Mouse (Mus musculus) heart, embryonic 16.5 days (tissue): ENCODE measurements around the gene Hoxb7. TPM values are rescaled to one million over a fixed set of nuclear protein-coding genes. Genes with fewer than 3 reads are reported as not detected.

Experiments
- ATAC-seq: fragments of 200-750 bp; cut with Nextera tagmentation; replicated peaks from 2 replicates; pipeline ENCODE4 v1.8.0; 2017; ENCODE audit warnings: moderate number of reproducible peaks; ENCODE audit not compliant: insufficient read depth, low FRiP score; ENCODE audit errors: extremely low read depth
- H3K27ac ChIP-seq: fragments of 300-500 bp; sonication (generic); 2 replicates; pipeline ENCODE4 v1.5.1; 2014; ENCODE audit warnings: mild to moderate bottlenecking, low read length, control low read depth, moderate library complexity
- H3K27me3 ChIP-seq: fragments of 300-500 bp; sonication (generic); 2 replicates; pipeline ENCODE4 v1.6.1; 2014; ENCODE audit warnings: low read length, mixed read lengths; ENCODE audit not compliant: control insufficient read depth, insufficient read depth
- H3K36me3 ChIP-seq: fragments of 300-500 bp; sonication (generic); 2 replicates; pipeline ENCODE4 v1.6.1; 2014; ENCODE audit not compliant: control insufficient read depth, insufficient read depth
- H3K4me1 ChIP-seq: fragments of 300-500 bp; sonication (generic); 2 replicates; pipeline ENCODE4 v1.6.1; 2014; ENCODE audit warnings: low read length, mixed read lengths; ENCODE audit not compliant: control insufficient read depth, insufficient read depth
- H3K4me2 ChIP-seq: fragments of 300-500 bp; sonication (generic); 2 replicates; pipeline ENCODE4 v1.6.1; 2014; ENCODE audit warnings: low read depth, mild to moderate bottlenecking, control low read depth, low read length
- H3K4me3 ChIP-seq: fragments of 300-500 bp; sonication (generic); 2 replicates; pipeline ENCODE4 v1.5.1; 2014; ENCODE audit warnings: mild to moderate bottlenecking, control low read depth, low read length
- H3K9ac ChIP-seq: fragments of 300-500 bp; sonication (generic); 2 replicates; pipeline ENCODE4 v1.6.1; 2014; ENCODE audit warnings: low read length, control low read depth
- H3K9me3 ChIP-seq: fragments of 300-500 bp; sonication (generic); replicated peaks from 2 replicates; pipeline ENCODE4 v1.6.1; 2016; ENCODE audit warnings: low read length; ENCODE audit not compliant: control insufficient read depth
- WGBS: fragments of 180-500 bp; shearing (Covaris S2); extraction: QIAGEN DNeasy Blood & Tissue Kit; methylation state at CpG from one replicate; pipeline ENCODE4 v1.1.7; 2014; 5-methylcytosine and 5-hydroxymethylcytosine counted together
- polyA plus RNA-seq: library from polyadenylated mRNA; unstranded; fragments of >200 nt; fragmentation: Nextera tagmentation; extraction: Ambion mirVana; gene quantifications from 2 replicates; pipeline ENCODE4 v1.2.1, GENCODE M21; 2015

Hoxb7 gene
- polyA plus RNA-seq, 1 experiment from 2014 or later: 0.43 TPM

- Histone ChIP-seq H3K27ac (no peak overlapping the region), H3K4me1 (no peaks in the 10 kb centered on the region), H3K9ac (no peak overlapping the region), H3K36me3 (no peaks in the 10 kb centered on the region), H3K4me2 (no peak overlapping the region), H3K4me3 (no peak overlapping the region), H3K9me3 (no peaks in the 10 kb centered on the region), H3K27me3 (peaks cover 99% of the 10 kb centered on the region)
- ATAC-seq: no peak
- WGBS: 16% methylated on average over 2 of the region's 2 CpGs
Observed at GRCm38 (mm10) chr11:96257141-96257540, 29.3 kb upstream of the Hoxb7 start.

DNA sequence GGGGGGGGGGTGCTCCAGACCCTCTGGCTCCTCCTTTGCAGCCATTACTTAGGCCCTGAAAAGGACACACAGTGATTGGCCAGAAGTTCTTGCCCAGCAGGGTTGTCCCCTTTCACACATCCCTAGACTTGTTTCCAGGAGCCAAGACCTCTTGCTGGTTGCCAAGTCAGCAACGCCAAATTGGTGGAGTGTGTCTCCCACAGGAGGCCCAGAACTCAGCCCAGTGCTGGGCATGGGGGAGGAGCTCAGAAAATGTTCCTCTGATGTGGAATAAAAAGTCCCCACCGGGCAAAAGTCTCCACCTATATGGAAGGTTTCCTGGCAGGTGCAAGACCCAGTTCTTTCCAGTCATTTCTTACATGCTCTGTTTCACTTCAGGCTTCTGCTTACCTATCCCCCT lies 27.4 kb upstream of the Hoxb7 start:
- Histone ChIP-seq H3K4me2 (no peak overlapping the region), H3K9me3 (no peaks in the 10 kb centered on the region), H3K27ac (no peak overlapping the region), H3K4me3 (no peak overlapping the region), H3K9ac (no peak overlapping the region), H3K27me3 (peaks cover 99% of the 10 kb centered on the region), H3K36me3 (no peaks in the 10 kb centered on the region), H3K4me1 (no peaks in the 10 kb centered on the region)
- no peak for ATAC-seq
- 9% methylated on average over 2 of the region's 2 CpGs for WGBS

GRCm38 (mm10) chr11:96259511-96259910 lies 26.9 kb upstream of the Hoxb7 start:
- Histone ChIP-seq H3K27ac (no peak overlapping the region), H3K36me3 (no peaks in the 10 kb centered on the region), H3K4me3 (no peak overlapping the region), H3K27me3 (peaks cover 99% of the 10 kb centered on the region), H3K4me2 (no peak overlapping the region), H3K4me1 (no peaks in the 10 kb centered on the region), H3K9ac (no peak overlapping the region), H3K9me3 (no peaks in the 10 kb centered on the region)
- ATAC-seq: no peak
- 7% methylated on average over 1 of the region's 1 CpGs for WGBS

GRCm38 (mm10) chr11:96260310-96260970 lies 26.0 kb upstream of the Hoxb7 start:
- H3K9me3 ChIP-seq: no peaks in the 10 kb centered on the region
- no peak overlapping the region for H3K27ac ChIP-seq
- no peaks in the 10 kb centered on the region for H3K36me3 ChIP-seq
- H3K4me1 ChIP-seq: no peaks in the 10 kb centered on the region
- 3% methylated on average over 23 of the region's 23 CpGs for WGBS
- H3K4me3 ChIP-seq: no peak overlapping the region
- H3K27me3 ChIP-seq: peaks cover 99% of the 10 kb centered on the region
- H3K4me2 ChIP-seq: no peak overlapping the region
- ATAC-seq: no peak
- H3K9ac ChIP-seq: no peak overlapping the region

GRCm38 (mm10) chr11:96261323-96261890 lies 25.0 kb upstream of the Hoxb7 start:
- Histone ChIP-seq H3K4me1 (no peaks in the 10 kb centered on the region), H3K9ac (no peak overlapping the region), H3K27ac (no peak overlapping the region), H3K4me3 (no peak overlapping the region), H3K27me3 (peaks cover 99% of the 10 kb centered on the region), H3K9me3 (no peaks in the 10 kb centered on the region), H3K4me2 (no peak overlapping the region), H3K36me3 (no peaks in the 10 kb centered on the region)
- 3% methylated on average over 24 of the region's 24 CpGs for WGBS
- no peak for ATAC-seq

DNA sequence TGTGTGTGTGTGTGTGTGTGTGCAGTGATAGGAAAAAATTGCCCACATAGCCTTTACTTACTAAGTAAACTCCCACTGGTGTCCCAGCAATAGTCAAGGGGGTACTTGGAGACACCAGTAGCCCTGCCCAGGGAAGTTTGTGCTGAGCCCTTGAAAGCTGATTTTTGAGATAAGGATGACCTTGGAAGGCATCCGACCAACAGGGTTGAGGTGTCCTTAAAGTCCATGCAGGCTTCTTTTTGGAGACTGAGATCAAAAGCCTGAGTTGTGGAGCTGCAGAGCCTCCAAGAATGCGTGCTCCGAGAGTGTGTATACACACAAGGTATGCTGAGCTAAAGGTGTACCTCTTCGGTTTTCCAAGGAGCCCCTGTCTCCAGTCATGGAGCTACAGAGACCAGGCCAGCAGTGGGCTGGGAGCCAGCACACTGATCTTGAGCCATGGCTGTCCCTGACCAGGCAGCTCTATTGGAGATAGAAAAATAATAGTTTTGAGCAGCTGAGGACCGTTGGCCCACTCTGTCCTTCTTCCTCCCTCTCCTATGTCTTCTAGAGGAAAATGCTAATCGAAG lies 24.1 kb upstream of the Hoxb7 start:
- 5% methylated on average over 6 of the region's 6 CpGs for WGBS
- Histone ChIP-seq H3K27ac (no peak overlapping the region), H3K9me3 (no peaks in the 10 kb centered on the region)

GRCm38 (mm10) chr11:96263636-96264389 lies 22.6 kb upstream of the Hoxb7 start:
- H3K4me2 ChIP-seq: no peak overlapping the region
- no peak overlapping the region for H3K4me3 ChIP-seq
- WGBS: 2% methylated on average over 33 of the region's 33 CpGs
- H3K27ac ChIP-seq: no peak overlapping the region
- H3K9me3 ChIP-seq: no peaks in the 10 kb centered on the region
- H3K4me1 ChIP-seq: no peaks in the 10 kb centered on the region
- peaks cover 96% of the 10 kb centered on the region for H3K27me3 ChIP-seq
- no peaks in the 10 kb centered on the region for H3K36me3 ChIP-seq
- no peak overlapping the region for H3K9ac ChIP-seq
- no peak for ATAC-seq

More for the DNA sequence above, 24.1 kb upstream of the Hoxb7 start:
- no peaks in the 10 kb centered on the region for H3K36me3 ChIP-seq
- H3K4me1 ChIP-seq: no peaks in the 10 kb centered on the region
- no peak for ATAC-seq
- peaks cover 100% of the 10 kb centered on the region for H3K27me3 ChIP-seq
- no peak overlapping the region for H3K4me2 ChIP-seq
- no peak overlapping the region for H3K4me3 ChIP-seq
- H3K9ac ChIP-seq: no peak overlapping the region

- H3K36me3 ChIP-seq: no peaks in the 10 kb centered on the region
- no peak overlapping the region for H3K9ac ChIP-seq
- H3K27me3 ChIP-seq: peaks cover 96% of the 10 kb centered on the region
- no peak overlapping the region for H3K27ac ChIP-seq
- ATAC-seq: no peak
- 10% methylated on average over 8 of the region's 8 CpGs for WGBS
- H3K4me2 ChIP-seq: no peak overlapping the region
- no peak overlapping the region for H3K4me3 ChIP-seq
- no peaks in the 10 kb centered on the region for H3K4me1 ChIP-seq
- H3K9me3 ChIP-seq: no peaks in the 10 kb centered on the region
Observed at GRCm38 (mm10) chr11:96264390-96265020, 21.9 kb upstream of the Hoxb7 start.
